Mouse (Mus musculus) MEL (cell line): ENCODE results near the gene Gm20458. TPM values are rescaled to one million over a fixed set of nuclear protein-coding genes. Genes with fewer than 3 reads are reported as not detected.

Experiments used
- DNase-seq: peaks from one replicate; pipeline ENCODE4 v3.0.0; 2011; ENCODE audit warnings: low read depth, low spot score
- H3K27ac ChIP-seq: 2 replicates; pipeline ENCODE4 v1.5.1; 2012; ENCODE audit warnings: low read depth, mild to moderate bottlenecking, control low read depth, low read length, moderate library complexity; ENCODE audit not compliant: control insufficient read depth
- H3K27me3 ChIP-seq, 2 experiments: fragments of 150-350 bp in 1 of 2; sonication (generic) in 1 of 2; 2 replicates each; pipeline ENCODE4 v1.6.1; 2012; ENCODE audit warnings: low read length in 2 of 2, mild to moderate bottlenecking in 2 of 2, improper control_type of control experiment in 1 of 2, moderate library complexity in 1 of 2; ENCODE audit not compliant: insufficient read depth in 2 of 2, control insufficient read depth in 1 of 2
- H3K36me3 ChIP-seq, 2 experiments: 2 replicates each; pipeline ENCODE4 v1.6.1; 2012 to 2014; ENCODE audit warnings: low read length in 2 of 2, improper control_type of control experiment in 1 of 2, inconsistent platforms in 1 of 2, mild to moderate bottlenecking in 1 of 2; ENCODE audit not compliant: insufficient read depth in 2 of 2, control insufficient read depth in 1 of 2
- H3K4me1 ChIP-seq, 2 experiments: fragments of 150-350 bp in 1 of 2; sonication (generic) in 1 of 2; 2 replicates each; pipeline ENCODE4 v1.6.1; 2012; ENCODE audit warnings: low read length in 2 of 2, improper control_type of control experiment in 1 of 2, mild to moderate bottlenecking in 1 of 2; ENCODE audit not compliant: insufficient read depth in 2 of 2, control insufficient read depth in 1 of 2
- H3K4me3 ChIP-seq, 2 experiments: fragments of 150-350 bp in 1 of 2; sonication (generic) in 1 of 2; 2 replicates each; pipeline ENCODE4 v1.5.1; 2012; ENCODE audit warnings: low read depth in 2 of 2, low read length in 2 of 2, mild to moderate bottlenecking in 2 of 2, moderate library complexity in 2 of 2, control low read depth in 1 of 2, improper control_type of control experiment in 1 of 2; ENCODE audit not compliant: control insufficient read depth in 1 of 2, insufficient read depth in 1 of 2
- H3K79me2 ChIP-seq: 2 replicates; pipeline ENCODE4 v1.6.1; 2012; ENCODE audit warnings: mild to moderate bottlenecking, low read length, moderate library complexity; ENCODE audit not compliant: control insufficient read depth, poor library complexity, insufficient read depth
- H3K9ac ChIP-seq: 2 replicates; pipeline ENCODE4 v1.6.1; 2012; ENCODE audit warnings: low read depth, mild to moderate bottlenecking, control low read depth, low read length, moderate library complexity; ENCODE audit not compliant: control insufficient read depth, poor library complexity, severe bottlenecking
- H3K9me3 ChIP-seq: fragments of 150-350 bp; sonication (generic); replicated peaks from 2 replicates; pipeline ENCODE4 v1.6.1; 2012; ENCODE audit warnings: mild to moderate bottlenecking, low read length, improper control_type of control experiment, moderate library complexity; ENCODE audit not compliant: insufficient read depth
- BHLHE40 ChIP-seq: IDR thresholded peaks from 2 replicates; pipeline ENCODE4 v1.6.1; 2012; ENCODE audit warnings: low read depth, mild to moderate bottlenecking, inconsistent platforms, low read length, improper control_type of control experiment, borderline replicate concordance
- CHD2 ChIP-seq: IDR thresholded peaks from 2 replicates; pipeline ENCODE4 v1.6.1; 2011; ENCODE audit warnings: low read length, improper control_type of control experiment
- CTCF ChIP-seq, 3 experiments: IDR thresholded peaks in 2 of 3; conservative IDR thresholded peaks in 1 of 3; 2 replicates each; pipeline ENCODE4 v1.5.1; 2011 to 2012; ENCODE audit warnings: low read length in 3 of 3, low read depth in 2 of 3, mild to moderate bottlenecking in 2 of 3, improper control_type of control experiment in 1 of 3, inconsistent platforms in 1 of 3, mixed read lengths in 1 of 3, moderate library complexity in 1 of 3; ENCODE audit not compliant: control insufficient read depth in 1 of 3, insufficient read depth in 1 of 3, poor library complexity in 1 of 3, severe bottlenecking in 1 of 3
- GABPA ChIP-seq: IDR thresholded peaks from 2 replicates; pipeline ENCODE4 v1.6.1; 2012; ENCODE audit warnings: low read depth, mild to moderate bottlenecking, inconsistent platforms, low read length, improper control_type of control experiment, moderate library complexity
- GATA1 ChIP-seq: IDR thresholded peaks from 2 replicates; pipeline ENCODE4 v1.6.1; 2011; ENCODE audit warnings: low read depth, low read length, improper control_type of control experiment
- MAFK ChIP-seq: IDR thresholded peaks from 2 replicates; pipeline ENCODE4 v1.6.1; 2011; ENCODE audit warnings: low read depth, mild to moderate bottlenecking, low read length, improper control_type of control experiment, borderline replicate concordance
- MAZ ChIP-seq: IDR thresholded peaks from 2 replicates; pipeline ENCODE4 v1.6.1; 2012; ENCODE audit warnings: low read depth, mild to moderate bottlenecking, inconsistent platforms, low read length, improper control_type of control experiment
- MEF2A ChIP-seq: IDR thresholded peaks from 2 replicates; pipeline ENCODE4 v1.6.1; 2014; ENCODE audit warnings: low read depth, mild to moderate bottlenecking, inconsistent platforms, low read length, improper control_type of control experiment; ENCODE audit not compliant: poor library complexity, insufficient replicate concordance, severe bottlenecking; ENCODE audit errors: extremely low read depth
- MXI1 ChIP-seq: IDR thresholded peaks from 2 replicates; pipeline ENCODE4 v1.6.1; 2011; ENCODE audit warnings: mild to moderate bottlenecking, low read depth, low read length, improper control_type of control experiment
- MYB ChIP-seq: IDR thresholded peaks from 2 replicates; pipeline ENCODE4 v1.6.1; 2011; ENCODE audit warnings: mild to moderate bottlenecking, low read depth, low read length, improper control_type of control experiment
- MYC ChIP-seq: IDR thresholded peaks from 2 replicates; pipeline ENCODE4 v1.6.1; 2011; ENCODE audit warnings: low read depth, mild to moderate bottlenecking, low read length, improper control_type of control experiment, moderate library complexity
- NELFE ChIP-seq: IDR thresholded peaks from 2 replicates; pipeline ENCODE4 v1.6.1; 2011; ENCODE audit warnings: low read depth, low read length, improper control_type of control experiment
- POLR2A ChIP-seq, 2 experiments: IDR thresholded peaks; 2 replicates each; pipeline ENCODE4 v1.6.1; 2011 to 2012; ENCODE audit warnings: low read length in 2 of 2, mild to moderate bottlenecking in 2 of 2, control low read depth in 1 of 2, improper control_type of control experiment in 1 of 2, low read depth in 1 of 2, moderate library complexity in 1 of 2; ENCODE audit not compliant: control insufficient read depth in 1 of 2, insufficient read depth in 1 of 2, poor library complexity in 1 of 2
- RAD21 ChIP-seq: IDR thresholded peaks from 2 replicates; pipeline ENCODE4 v1.6.1; 2011; ENCODE audit warnings: mild to moderate bottlenecking, low read depth, low read length, improper control_type of control experiment
- SIN3A ChIP-seq: IDR thresholded peaks from 2 replicates; pipeline ENCODE4 v1.6.1; 2012; ENCODE audit warnings: low read length, improper control_type of control experiment, inconsistent platforms
- SMC3 ChIP-seq: IDR thresholded peaks from 2 replicates; pipeline ENCODE4 v1.6.1; 2011; ENCODE audit warnings: low read depth, low read length, improper control_type of control experiment
- TBP ChIP-seq: IDR thresholded peaks from 2 replicates; pipeline ENCODE4 v1.8.0; 2011; ENCODE audit warnings: low read depth, low read length, improper control_type of control experiment
- TCF12 ChIP-seq: IDR thresholded peaks from 2 replicates; pipeline ENCODE4 v1.6.1; 2014; ENCODE audit warnings: low read depth, mild to moderate bottlenecking, inconsistent platforms, low read length, improper control_type of control experiment, moderate library complexity
- ZC3H11A ChIP-seq: IDR thresholded peaks from 2 replicates; pipeline ENCODE4 v1.6.1; 2012; ENCODE audit warnings: low read depth, mild to moderate bottlenecking, inconsistent platforms, low read length, improper control_type of control experiment
- ZKSCAN1 ChIP-seq: IDR thresholded peaks from 2 replicates; pipeline ENCODE4 v1.6.1; 2012; ENCODE audit warnings: low read depth, mild to moderate bottlenecking, inconsistent platforms, low read length, improper control_type of control experiment, moderate library complexity
- ZNF384 ChIP-seq: IDR thresholded peaks from 2 replicates; pipeline ENCODE4 v1.6.1; 2012; ENCODE audit warnings: low read depth, mild to moderate bottlenecking, inconsistent platforms, low read length, improper control_type of control experiment
- polyA plus RNA-seq, 2 experiments: library from polyadenylated mRNA; stranded (reverse) in 1 of 2; unstranded in 1 of 2; fragments of >175 nt in 1 of 2; fragments of >200 nt in 1 of 2; gene quantifications; 2 replicates each; pipeline versions ENCODE4 v1.2.1 to v1.2.4; 2012; ENCODE audit warnings: low replicate concordance in 2 of 2, low read depth in 1 of 2; ENCODE audit not compliant: insufficient read length in 2 of 2, insufficient read depth in 1 of 2, missing spikeins in 1 of 2
- total RNA-seq: library from RNA; depleted of rRNA; stranded (reverse); fragments of 300-350 nt; gene quantifications from 2 replicates; pipeline ENCODE4 v1.2.3, GENCODE M21; 2012

The Gm20458 gene
- total and polyA plus RNA-seq, 3 experiments: 1.0 to 19.2 TPM; not detected in 1

DNA sequence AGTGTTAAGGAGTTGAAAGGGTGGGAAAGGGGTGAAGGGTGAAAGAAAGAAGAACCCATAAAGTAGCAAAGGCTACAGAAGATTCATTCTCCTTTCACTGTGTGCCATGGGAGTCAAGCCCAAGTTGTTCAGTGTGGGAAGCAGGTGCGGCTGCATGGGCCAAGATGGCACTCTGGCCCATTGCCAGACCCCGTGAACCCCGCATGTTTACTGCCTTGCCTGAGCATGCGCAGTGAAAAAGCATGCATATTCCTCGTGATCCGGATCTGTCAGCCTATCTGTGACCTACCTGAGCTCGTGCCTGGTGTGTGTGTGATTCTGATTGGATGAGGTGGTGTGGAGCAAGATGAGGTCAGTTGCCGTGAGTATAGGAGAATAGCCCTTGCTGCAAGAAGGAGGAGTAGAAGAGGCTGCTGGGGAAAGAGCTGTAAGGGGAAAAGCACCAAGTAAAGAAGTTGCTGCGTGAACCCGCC lies 62.6 kb downstream of the Gm20458 start (continued):
- TF ChIP-seq MEF2A (no peak), MXI1 (peak; percentile 59)

DNA sequence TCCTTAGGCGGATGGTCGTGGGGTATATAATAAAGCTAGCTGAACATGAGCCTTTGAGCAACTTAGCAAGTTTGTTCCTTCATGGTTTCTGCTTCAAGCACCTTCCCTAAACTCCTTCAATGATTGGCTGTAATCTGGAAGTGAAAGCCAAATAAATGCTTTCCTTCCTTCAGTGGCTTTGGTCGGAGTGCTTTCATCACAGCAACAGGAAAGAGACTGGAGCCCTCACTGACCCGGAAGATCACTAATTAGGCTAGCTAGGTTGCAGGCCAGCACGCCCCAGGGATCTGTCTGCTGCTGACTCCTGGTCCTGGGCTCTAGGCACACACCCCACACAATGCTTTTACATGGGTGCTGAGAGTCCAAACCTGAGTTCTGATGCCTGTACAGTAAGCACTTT lies 67.8 kb downstream of the Gm20458 start:
- 0 out of 4 replicates have a peak, but pooled peaks of 1 of the 2 experiments have one; percentile 19 for TF ChIP-seq POLR2A (IDR thresholded peaks at IDR 0.05; ENCODE audit: control insufficient read depth in 1 of 2, insufficient read depth in 1 of 2, low read depth in 1 of 2, low read length in 2 of 2, poor library complexity in 1 of 2)
- TF ChIP-seq ZKSCAN1: no peak
- no peaks in the 10 kb centered on the region for H3K27me3 ChIP-seq
- no peak overlapping the region for H3K9ac ChIP-seq
- H3K79me2 ChIP-seq: peaks cover 4% of the 10 kb centered on the region
- H3K4me3 ChIP-seq: no peak overlapping the region
- no peaks in the 10 kb centered on the region for H3K9me3 ChIP-seq
- H3K27ac ChIP-seq: no peak overlapping the region
- no peak for DNase-seq
- H3K36me3 ChIP-seq: no peaks in the 10 kb centered on the region
- peaks cover 0 to 3% of the 10 kb centered on the region in 2 experiments; a peak in 1 of 4 replicates for H3K4me1 ChIP-seq

DNA sequence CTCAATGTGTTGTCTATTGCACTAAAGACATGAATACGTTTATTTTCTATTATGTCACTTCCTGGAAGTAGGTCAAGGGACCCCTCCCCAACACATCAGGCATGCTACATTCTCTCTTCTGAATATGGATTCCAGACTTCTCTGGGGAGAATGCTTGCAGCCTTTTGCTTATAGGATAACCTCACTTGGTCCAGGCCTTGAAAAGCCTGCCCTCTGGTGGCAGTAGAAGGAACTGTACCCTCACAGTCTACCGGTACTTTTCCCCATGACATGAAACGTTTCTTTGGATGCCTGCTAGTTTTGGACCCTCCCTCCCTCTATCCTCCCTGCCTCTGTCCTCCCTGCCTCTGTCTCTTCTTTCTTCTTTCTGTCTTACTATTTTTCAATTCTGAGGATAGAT lies 70.4 kb downstream of the Gm20458 start:
- peak; percentile 77 for DNase-seq
- H3K9ac ChIP-seq: no peak overlapping the region
- no peak for TF ChIP-seq MAFK
- TF ChIP-seq RAD21: peak; percentile 81
- TF ChIP-seq SMC3: peak; percentile 93
- TF ChIP-seq SIN3A: 0 out of 2 replicates have a peak, but pooled peaks have one; percentile 22
- peak; percentile 67 for TF ChIP-seq ZC3H11A
- no peak for TF ChIP-seq MYC
- TF ChIP-seq TCF12: no peak
- TF ChIP-seq GATA1: no peak
- TF ChIP-seq TBP: no peak
- no peak for TF ChIP-seq CHD2
- peak; percentile 33; the same call in 1 of the 2 replicates for TF ChIP-seq ZNF384
- TF ChIP-seq BHLHE40: no peak
- no peak for TF ChIP-seq MAZ
- no peak for TF ChIP-seq GABPA
- TF ChIP-seq NELFE: no peak
- no peak for TF ChIP-seq MYB
- TF ChIP-seq CTCF (IDR thresholded peaks at IDR 0.05 in 2 of 3, conservative IDR thresholded peaks at IDR 0.05 in 1 of 3; ENCODE audit: control insufficient read depth in 1 of 3, insufficient read depth in 1 of 3, low read depth in 2 of 3, low read length in 3 of 3, poor library complexity in 1 of 3, severe bottlenecking in 1 of 3): peak; percentile 65 to 92 (median 89)
- H3K4me1 ChIP-seq: peaks cover 0 to 3% of the 10 kb centered on the region in 2 experiments; a peak in 1 of 4 replicates
- H3K36me3 ChIP-seq: no peaks in the 10 kb centered on the region
- no peaks in the 10 kb centered on the region for H3K79me2 ChIP-seq
- no peaks in the 10 kb centered on the region for H3K9me3 ChIP-seq
- H3K27me3 ChIP-seq: no peaks in the 10 kb centered on the region
- no peak overlapping the region for H3K4me3 ChIP-seq
- H3K27ac ChIP-seq: no peak overlapping the region
